Mouse (Mus musculus) midbrain, postnatal 0 days (tissue): ENCODE measurements around the gene Cybrd1. TPM values are rescaled to one million over a fixed set of nuclear protein-coding genes. Genes with fewer than 3 reads are reported as not detected.

ENCODE experiments used
- ATAC-seq: fragments of 200-750 bp; cut with Nextera tagmentation; 2 replicates; pipeline ENCODE4 v1.8.0; 2017; ENCODE audit warnings: moderate number of reproducible peaks, mild to moderate bottlenecking, moderate TSS enrichment, moderate library complexity; ENCODE audit not compliant: low FRiP score
- DNase-seq: peaks from one replicate; pipeline ENCODE4 v3.0.0-alpha.2; 2015; ENCODE audit warnings: low spot score
- H3K27ac ChIP-seq: fragments of 300-500 bp; sonication (generic); 2 replicates; pipeline ENCODE4 v1.5.1; 2014; ENCODE audit warnings: low read depth, mild to moderate bottlenecking, low read length, mixed read lengths
- H3K27me3 ChIP-seq: fragments of 300-500 bp; sonication (generic); 2 replicates; pipeline ENCODE4 v1.6.1; 2014; ENCODE audit warnings: low read length, control low read depth, mixed read lengths; ENCODE audit not compliant: insufficient read depth
- H3K36me3 ChIP-seq: fragments of 300-500 bp; sonication (generic); 2 replicates; pipeline ENCODE4 v1.6.1; 2014; ENCODE audit warnings: low read length, control low read depth, mixed read lengths; ENCODE audit not compliant: insufficient read depth
- H3K4me1 ChIP-seq: fragments of 300-500 bp; sonication (generic); 2 replicates; pipeline ENCODE4 v1.6.1; 2014; ENCODE audit warnings: mild to moderate bottlenecking, control low read depth, antibody characterized with exemption, low read length, mixed read lengths; ENCODE audit not compliant: insufficient read depth
- H3K4me2 ChIP-seq: fragments of 300-500 bp; sonication (generic); 2 replicates; pipeline ENCODE4 v1.6.1; 2014; ENCODE audit warnings: low read depth, mild to moderate bottlenecking, low read length, mixed read lengths; ENCODE audit not compliant: poor library complexity, severe bottlenecking
- H3K4me3 ChIP-seq: fragments of 300-500 bp; sonication (generic); 2 replicates; pipeline ENCODE4 v1.5.1; 2014; ENCODE audit warnings: low read depth, mild to moderate bottlenecking, low read length, moderate library complexity
- H3K9ac ChIP-seq: fragments of 300-500 bp; sonication (generic); replicated peaks from 2 replicates; pipeline ENCODE4 v1.6.1; 2014; ENCODE audit warnings: mild to moderate bottlenecking, low read length, moderate library complexity, mixed read lengths; ENCODE audit not compliant: poor library complexity, severe bottlenecking
- H3K9me3 ChIP-seq: fragments of 300-500 bp; sonication (generic); 2 replicates; pipeline ENCODE4 v1.6.1; 2016; ENCODE audit warnings: low read length, control low read depth
- CTCF ChIP-seq: IDR thresholded peaks from 2 replicates; pipeline ENCODE4 v1.5.1; 2016; ENCODE audit warnings: antibody characterized with exemption, mild to moderate bottlenecking
- WGBS: fragments of 180-500 bp; shearing (Covaris S2); extraction: QIAGEN DNeasy Blood & Tissue Kit; methylation state at CpG from one replicate; pipeline ENCODE4 v1.1.7; 2014; 5-methylcytosine and 5-hydroxymethylcytosine counted together
- polyA plus RNA-seq: library from polyadenylated mRNA; unstranded; fragments of >200 nt; fragmentation: Nextera tagmentation; extraction: Ambion mirVana; gene quantifications from 2 replicates; pipeline ENCODE4 v1.2.1, GENCODE M21; 2015
- total RNA-seq: library from RNA; depleted of rRNA; stranded (reverse); fragments of >200 nt; gene quantifications from 2 replicates; pipeline ENCODE4 v1.2.3, GENCODE M21; 2014; rRNA removed

The Cybrd1 gene
- total RNA-seq (6.3 and 6.9 TPM in 2 replicates), polyA plus RNA-seq (1.5 and 2.2 TPM in 2 replicates)

GRCm38 (mm10) chr2:71117797-71118708 is at the start of gene Cybrd1:
Cybrd1 (plus strand) TSS chr2:71117923.
- peak within 1 kb of the TSS; percentile 78 for H3K4me2 ChIP-seq
- H3K4me3 ChIP-seq, result peak within 1 kb of the TSS; percentile 38
- no peak for TF ChIP-seq CTCF
- DNase-seq, result peak; percentile 40
- ATAC-seq, result 0 out of 2 replicates have a peak, but pooled peaks have one; percentile 13
- H3K9me3 ChIP-seq, result no peaks in the 10 kb centered on the region
- no peak within 1 kb of the TSS for H3K27ac ChIP-seq
- H3K36me3 ChIP-seq, result no peaks in the 10 kb centered on the region
- peaks cover 14% of the 10 kb centered on the region; the same call in 1 of the 2 replicates for H3K27me3 ChIP-seq
- H3K4me1 ChIP-seq, result no peaks in the 10 kb centered on the region; the same call in 1 of the 2 replicates
- WGBS, result 3% methylated on average over 60 of the region's 60 CpGs
- peak within 1 kb of the TSS; percentile 36; the same call in 1 of the 2 replicates for H3K9ac ChIP-seq

GRCm38 (mm10) chr2:71071601-71072000 is 46.1 kb upstream of the Cybrd1 start:
- H3K4me3 ChIP-seq, result no peak overlapping the region
- DNase-seq, result no peak
- ATAC-seq, result no peak
- H3K9ac ChIP-seq, result no peak overlapping the region
- H3K9me3 ChIP-seq, result no peaks in the 10 kb centered on the region
- H3K4me2 ChIP-seq, result no peak overlapping the region
- no peak for TF ChIP-seq CTCF
- no peak overlapping the region for H3K27ac ChIP-seq
- H3K27me3 ChIP-seq, result no peaks in the 10 kb centered on the region
- WGBS, result 95% methylated on average over 4 of the region's 4 CpGs
- H3K36me3 ChIP-seq, result peaks cover under 1% of the 10 kb centered on the region; the same call in 1 of the 2 replicates
- no peaks in the 10 kb centered on the region for H3K4me1 ChIP-seq

- DNase-seq, result no peak
- no peak for TF ChIP-seq CTCF
- Histone ChIP-seq H3K4me2 (no peak overlapping the region), H3K4me1 (no peaks in the 10 kb centered on the region), H3K27me3 (no peaks in the 10 kb centered on the region), H3K9ac (no peak overlapping the region), H3K36me3 (peaks cover 2% of the 10 kb centered on the region; the same call in 1 of the 2 replicates), H3K4me3 (no peak overlapping the region), H3K9me3 (no peaks in the 10 kb centered on the region), H3K27ac (no peak overlapping the region)
- ATAC-seq, result no peak
- 88% methylated on average over 3 of the region's 3 CpGs for WGBS
Observed at GRCm38 (mm10) chr2:71073330-71073729, 44.4 kb upstream of the Cybrd1 start.

GRCm38 (mm10) chr2:71073828-71074227 is 43.9 kb upstream of the Cybrd1 start:
- no peak overlapping the region for H3K4me3 ChIP-seq
- H3K27me3 ChIP-seq, result no peaks in the 10 kb centered on the region
- H3K4me2 ChIP-seq, result no peak overlapping the region
- 97% methylated on average over 3 of the region's 3 CpGs for WGBS
- H3K9ac ChIP-seq, result no peak overlapping the region
- no peak for DNase-seq
- H3K9me3 ChIP-seq, result no peaks in the 10 kb centered on the region
- no peak for TF ChIP-seq CTCF
- peaks cover 2% of the 10 kb centered on the region; the same call in 1 of the 2 replicates for H3K36me3 ChIP-seq
- no peak overlapping the region for H3K27ac ChIP-seq
- no peaks in the 10 kb centered on the region for H3K4me1 ChIP-seq
- no peak for ATAC-seq

GRCm38 (mm10) chr2:71082416-71082815 is 35.3 kb upstream of the Cybrd1 start:
- H3K27ac ChIP-seq, result no peak overlapping the region
- H3K4me1 ChIP-seq, result no peaks in the 10 kb centered on the region
- ATAC-seq, result no peak
- no peak for DNase-seq
- H3K36me3 ChIP-seq, result no peaks in the 10 kb centered on the region
- no peaks in the 10 kb centered on the region for H3K27me3 ChIP-seq
- no peaks in the 10 kb centered on the region for H3K9me3 ChIP-seq
- no peak overlapping the region for H3K4me2 ChIP-seq
- no peak for TF ChIP-seq CTCF
- no peak overlapping the region for H3K9ac ChIP-seq
- no peak overlapping the region for H3K4me3 ChIP-seq
- WGBS, result 89% methylated on average over 7 of the region's 7 CpGs
